Mouse (Mus musculus): Measurements from ENCODE around the gene Gtpbp2. TPM values are rescaled to one million over a fixed set of nuclear protein-coding genes. Genes with fewer than 3 reads are reported as not detected.

Gtpbp2 gene
- total RNA-seq, 4 experiments from 2014 or later, result 37.0 to 43.9 (median 40.3) TPM

DNA sequence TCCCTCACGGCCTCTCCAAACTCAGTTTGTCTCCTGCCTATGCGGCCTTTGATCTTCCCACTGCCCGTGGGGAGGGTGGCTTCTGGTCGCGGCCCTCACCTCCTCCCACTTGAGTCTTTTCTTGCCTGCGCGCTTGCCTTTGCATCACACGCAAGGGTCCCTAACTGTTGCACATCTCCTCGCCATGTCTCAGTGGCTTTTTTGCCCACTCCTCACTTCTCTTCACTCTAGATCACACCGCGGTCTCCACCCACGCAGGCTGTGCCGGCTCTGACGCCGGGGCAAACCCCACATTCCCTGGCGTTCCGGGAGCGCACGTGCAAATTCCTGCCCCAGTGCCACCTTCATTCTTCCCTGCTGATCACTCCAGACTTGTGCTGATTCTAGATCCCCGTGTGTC is 42.2 kb downstream of the Gtpbp2 start:
- DNase-seq (ENCODE audit: low spot score in 2 of 2), result no peak

DNA sequence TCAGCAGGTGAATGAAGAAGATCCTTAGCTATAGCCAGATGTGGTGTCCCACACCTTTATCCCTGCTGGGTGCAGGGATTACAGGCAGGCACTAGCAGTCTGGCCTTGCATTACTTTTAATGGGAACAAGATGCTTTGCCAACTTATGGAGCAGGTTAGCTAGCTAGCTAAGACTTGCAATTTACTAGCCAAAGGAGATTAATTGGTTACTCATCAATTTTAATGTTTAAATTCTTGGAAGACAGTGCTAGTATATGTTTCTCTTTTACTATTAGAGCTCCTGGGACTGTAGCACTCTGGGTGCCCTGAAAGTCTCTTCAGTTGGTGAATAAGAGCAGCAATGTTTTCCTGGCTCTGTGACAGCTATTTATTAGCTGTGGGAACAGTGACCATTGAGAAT is 45.8 kb downstream of the Gtpbp2 start:
- no peak for DNase-seq (ENCODE audit: low spot score in 2 of 2)

DNA sequence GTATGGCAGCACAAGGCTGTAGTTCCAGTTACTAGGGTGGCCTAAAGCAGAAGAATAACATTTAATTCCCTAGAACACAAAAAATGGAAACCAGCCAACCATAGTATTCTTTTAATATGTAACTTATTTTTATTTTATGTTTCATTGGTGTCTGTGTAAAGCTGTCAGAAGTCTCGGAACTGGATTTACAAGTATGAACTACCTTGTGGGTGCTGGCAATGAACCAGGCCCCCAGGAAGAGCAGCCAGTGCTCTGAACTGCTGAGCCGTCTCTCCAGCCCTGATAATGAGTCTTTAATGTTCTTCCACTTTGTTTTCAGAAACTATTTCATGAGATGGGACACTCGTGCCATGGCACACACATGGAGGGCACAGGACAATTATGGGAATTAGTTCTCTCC is 49.7 kb downstream of the Gtpbp2 start:
- no peak for DNase-seq (ENCODE audit: low spot score in 2 of 2)

Other genes with a start within 250 kb of the Gtpbp2 start
- 100 to 1,000 TPM in 3 of 4 experiments, 10 to 100 TPM in 1; 88.9 to 165 (median 110) TPM for gene Vegfa, start 128.7 kb upstream of the Gtpbp2 start, total RNA-seq (2022)
- gene Mrps18a, start 50.0 kb upstream of the Gtpbp2 start, total RNA-seq (2022), result 10 to 100 TPM; 78.9 to 93.4 (median 89.2) TPM
- gene Rsph9, start 16.8 kb upstream of the Gtpbp2 start, total RNA-seq (2022), result under 1 TPM in 3 of 4 experiments, not detected in 1; 0.34 to 0.58 (median 0.40) TPM
- 10 to 100 TPM; 14.1 to 26.9 (median 18.9) TPM for gene Mad2l1bp, start 7.5 kb upstream of the Gtpbp2 start, total RNA-seq (2022)
- gene Polh, start 41.6 kb downstream of the Gtpbp2 start, total RNA-seq (2022), result 10 to 100 TPM; 12.3 to 16.2 (median 14.3) TPM
- 10 to 100 TPM in 2 of 4 experiments, 1 to 10 TPM in 2; 8.0 to 10.3 (median 9.6) TPM for gene Xpo5, start 41.8 kb downstream of the Gtpbp2 start, total RNA-seq (2022)
- 10 to 100 TPM; 12.9 to 20.4 (median 16.6) TPM for gene Polr1c, start 87.0 kb downstream of the Gtpbp2 start, total RNA-seq (2022)
- 10 to 100 TPM; 56.2 to 75.3 (median 61.7) TPM for gene Yipf3, start 87.0 kb downstream of the Gtpbp2 start, total RNA-seq (2022)
- not detected for gene Lrrc73, start 92.5 kb downstream of the Gtpbp2 start, total RNA-seq (2022)
- gene Tjap1, start 122.0 kb downstream of the Gtpbp2 start, total RNA-seq (2022), result 10 to 100 TPM; 35.8 to 40.7 (median 37.8) TPM
- gene Dlk2, start 136.4 kb downstream of the Gtpbp2 start, total RNA-seq (2022), result under 1 TPM in 1 of 4 experiments, not detected in 3; 0.19 TPM
- 1 to 10 TPM; 2.0 to 4.1 (median 2.4) TPM for gene Abcc10, start 167.3 kb downstream of the Gtpbp2 start, total RNA-seq (2022)
- 10 to 100 TPM; 12.4 to 15.7 (median 13.4) TPM for gene Zfp318, start 222.7 kb downstream of the Gtpbp2 start, total RNA-seq (2022)

Measured in gastrocnemius, adult 8-10 months (tissue).